Mouse (Mus musculus) liver, adult 2 months (tissue): ENCODE data around the gene Smchd1.
"Not testable (repeated sequence)": the region's sequence is repeated elsewhere in the genome, so short reads cannot be mapped to it uniquely, and the experiment has no call there.

Experiments
- CTCF ChIP-seq: fragments of 200-500 bp; IDR thresholded peaks from 2 replicates; pipeline ENCODE4 v1.5.1; 2011; ENCODE audit warnings: low read depth, low read length, control low read depth
- POLR2A ChIP-seq: fragments of 200-500 bp; IDR thresholded peaks from 2 replicates; pipeline ENCODE4 v1.6.1; 2011; ENCODE audit warnings: low read length, control low read depth; ENCODE audit not compliant: insufficient read depth; ENCODE audit errors: extremely low read depth

DNA sequence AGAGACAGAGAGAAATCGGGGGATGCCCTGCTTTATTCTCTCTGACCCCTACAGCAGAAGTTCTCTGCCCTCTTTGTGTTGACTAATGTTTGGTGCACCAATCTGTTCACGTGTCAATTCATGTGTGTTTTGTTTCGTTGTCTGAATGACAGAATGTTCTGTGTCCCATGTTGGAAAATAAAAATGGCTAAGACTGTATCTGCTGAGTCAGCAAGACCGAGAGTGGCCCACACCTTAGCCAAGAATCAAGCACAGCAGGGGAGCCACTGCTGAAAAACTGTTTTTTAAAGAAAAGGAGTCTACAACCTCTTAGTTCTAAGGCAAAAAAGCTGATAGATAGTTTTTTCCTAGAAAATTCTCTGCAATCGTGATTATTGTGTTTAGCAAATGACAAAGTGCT, 55.7 kb downstream of the Smchd1 start:
- TF ChIP-seq CTCF, POLR2A: not testable (repeated sequence)
